Mouse (Mus musculus): ENCODE measurements around the gene Bpgm.

GRCm38 (mm10) chr6:34533896-34534295 lies 57.9 kb downstream of the Bpgm start:
- TF ChIP-seq POLR2A (IDR thresholded peaks at IDR 0.05; ENCODE audit: low read depth, low read length) (no peak), CTCF (IDR thresholded peaks at IDR 0.05; ENCODE audit: extremely low read depth, insufficient read length, insufficient replicate concordance, low read depth, low read length) (no peak)
